Mouse (Mus musculus) inflammation-experienced regulatory T-cells, adult 6 months (primary cell): ENCODE results near the gene Pi4k2a. TPM values are rescaled to one million over a fixed set of nuclear protein-coding genes. Genes with fewer than 3 reads are reported as not detected.
A peak's percentile ranks its signal among the peaks of the same experiment; 100 is the strongest.
"Not testable (repeated sequence)": the region's sequence is repeated elsewhere in the genome, so short reads cannot be mapped to it uniquely, and the experiment has no call there.

Experiments used
- ATAC-seq: one replicate; pipeline ENCODE4 v1.8.0; 2017
- polyA plus RNA-seq, 3 experiments: library from polyadenylated mRNA; unstranded; fragments of 100-300 nt; shearing (Covaris generic); gene quantifications; one replicate each; pipeline ENCODE4 v1.2.1; 2017

Gene Pi4k2a
- polyA plus RNA-seq, 3 experiments from 2014 or later = 8.1 to 16.7 (median 11.9) TPM

- not testable (repeated sequence) for ATAC-seq
These were observed 8.7 kb upstream of the Pi4k2a start for GRCm38 (mm10) chr19:42081613-42082012.

DNA sequence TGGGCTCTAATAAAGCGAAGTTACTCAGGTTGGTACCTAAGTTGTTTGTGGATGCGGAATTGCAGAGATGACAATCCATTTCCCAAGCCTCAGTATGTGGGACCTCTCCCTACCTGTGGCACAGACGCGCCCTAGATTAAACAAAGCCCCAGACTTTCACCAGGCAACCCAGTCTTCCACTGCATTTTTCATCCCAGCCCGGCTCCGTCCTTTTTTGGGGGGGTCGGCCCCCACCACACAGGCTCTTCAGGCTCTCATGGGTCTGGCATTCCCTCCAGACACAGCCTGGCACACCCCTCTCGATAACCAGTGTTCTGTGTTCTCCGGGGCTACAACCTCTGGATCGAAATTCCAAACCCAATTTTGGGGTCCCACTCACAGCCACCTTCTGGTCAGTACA, 4.6 kb upstream of the Pi4k2a start:
- ATAC-seq = no peak

DNA sequence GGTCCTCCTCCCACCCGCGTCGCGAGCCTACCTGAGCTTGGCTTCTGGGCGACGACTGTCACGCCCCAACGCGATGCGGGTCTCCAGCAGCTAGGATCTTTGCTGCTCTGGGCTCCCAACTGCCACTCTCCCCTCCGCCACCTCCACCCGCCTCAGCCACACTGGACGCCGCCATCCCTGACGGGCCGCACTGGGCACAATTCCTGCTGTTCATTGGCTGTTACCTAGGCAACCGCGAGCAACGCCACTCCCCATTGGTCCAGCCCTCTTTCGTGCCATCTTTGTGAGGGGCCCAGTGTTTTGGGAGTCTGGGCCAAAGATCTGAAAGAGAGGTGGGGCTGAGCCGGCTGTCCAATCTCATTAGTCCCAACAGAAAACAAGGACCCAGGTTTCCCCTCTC, 4.1 kb upstream of the Pi4k2a start, which contains the start of gene Morn4:
Gene Morn4 (minus strand): TSS at position 192 of the 400 bp plus-strand sequence.
- ATAC-seq = no peak

DNA sequence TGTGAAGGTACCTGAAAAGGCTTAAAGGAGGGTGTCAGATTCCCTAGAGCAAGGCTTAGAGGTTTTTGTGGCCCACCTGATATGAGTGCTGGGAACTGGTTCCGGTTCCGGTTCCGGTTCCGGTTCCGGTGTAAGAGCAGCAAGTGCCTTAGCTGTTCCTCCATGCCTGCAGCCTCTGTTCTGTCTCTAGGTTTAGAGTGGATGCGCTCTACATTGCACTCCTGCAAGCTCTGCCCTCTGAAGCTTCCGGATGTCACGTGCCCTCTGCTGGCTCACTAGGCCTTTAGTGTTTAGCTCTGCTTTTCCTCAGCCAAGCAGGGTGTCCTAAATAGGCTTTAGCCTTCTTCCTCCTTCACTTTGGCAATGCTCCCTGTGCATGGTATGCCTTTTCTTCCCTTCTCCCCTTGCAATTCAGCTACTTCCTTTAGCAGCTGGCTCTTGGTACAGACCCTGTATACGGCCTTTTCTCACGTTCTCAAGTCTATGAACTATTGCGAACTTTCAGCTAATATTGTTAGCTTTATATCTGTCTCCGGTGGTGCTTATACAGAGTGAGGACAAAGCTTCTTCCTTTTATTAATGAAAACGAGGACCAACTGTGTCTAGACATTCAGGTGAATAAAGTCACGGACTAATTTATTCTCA, 1.0 kb upstream of the Pi4k2a start:
- ATAC-seq = peak; percentile 51

DNA sequence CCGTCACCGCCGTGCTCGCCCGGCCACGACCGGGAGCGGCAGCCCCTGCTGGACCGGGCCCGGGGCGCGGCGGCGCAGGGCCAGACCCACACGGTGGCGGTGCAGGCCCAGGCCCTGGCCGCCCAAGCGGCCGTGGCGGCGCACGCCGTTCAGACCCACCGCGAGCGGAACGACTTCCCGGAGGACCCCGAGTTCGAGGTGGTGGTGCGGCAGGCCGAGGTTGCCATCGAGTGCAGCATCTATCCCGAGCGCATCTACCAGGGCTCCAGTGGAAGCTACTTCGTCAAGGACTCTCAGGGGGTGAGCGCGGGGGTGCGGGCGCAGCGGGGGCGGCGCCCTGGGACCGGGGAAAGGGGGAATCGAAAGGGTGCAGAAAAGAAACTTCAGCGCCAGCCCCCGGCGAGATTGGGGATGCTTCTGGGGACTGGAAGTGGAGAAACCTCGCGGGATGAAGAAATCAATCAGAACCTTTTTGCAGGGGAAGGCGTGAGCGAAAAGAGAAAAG, 419 bp downstream of the Pi4k2a start:
- peak; percentile 11 for ATAC-seq

DNA sequence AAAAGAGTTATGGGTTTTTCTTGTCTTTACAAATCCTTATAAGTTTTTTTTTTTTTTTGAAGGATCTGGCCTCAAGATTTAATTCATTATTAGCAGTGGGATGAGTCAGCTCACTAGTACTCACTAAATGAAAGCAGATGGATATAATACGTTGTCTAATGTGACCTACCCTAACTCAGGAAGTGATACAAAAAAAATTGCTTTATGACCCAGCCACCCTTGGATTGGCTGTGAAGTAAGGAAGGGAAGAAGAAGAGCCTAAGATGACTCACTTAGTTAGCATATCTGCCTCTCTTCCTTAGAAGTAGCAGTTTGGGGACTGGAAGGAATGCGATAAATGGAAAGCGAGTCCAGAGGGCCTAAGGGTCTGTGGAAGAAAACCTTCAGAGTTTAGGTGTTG, 9.1 kb downstream of the Pi4k2a start:
- ATAC-seq = no peak

- no peak for ATAC-seq
These were observed 14.4 kb downstream of the Pi4k2a start for GRCm38 (mm10) chr19:42104681-42105080.

GRCm38 (mm10) chr19:42115783-42116335, 25.6 kb downstream of the Pi4k2a start:
- no peak for ATAC-seq

- ATAC-seq = no peak
These were observed 27.9 kb downstream of the Pi4k2a start for GRCm38 (mm10) chr19:42118142-42118541.

- no peak for ATAC-seq
These were observed 28.3 kb downstream of the Pi4k2a start for GRCm38 (mm10) chr19:42118596-42118995.

GRCm38 (mm10) chr19:42120451-42120850, 30.2 kb downstream of the Pi4k2a start:
- no peak for ATAC-seq

DNA sequence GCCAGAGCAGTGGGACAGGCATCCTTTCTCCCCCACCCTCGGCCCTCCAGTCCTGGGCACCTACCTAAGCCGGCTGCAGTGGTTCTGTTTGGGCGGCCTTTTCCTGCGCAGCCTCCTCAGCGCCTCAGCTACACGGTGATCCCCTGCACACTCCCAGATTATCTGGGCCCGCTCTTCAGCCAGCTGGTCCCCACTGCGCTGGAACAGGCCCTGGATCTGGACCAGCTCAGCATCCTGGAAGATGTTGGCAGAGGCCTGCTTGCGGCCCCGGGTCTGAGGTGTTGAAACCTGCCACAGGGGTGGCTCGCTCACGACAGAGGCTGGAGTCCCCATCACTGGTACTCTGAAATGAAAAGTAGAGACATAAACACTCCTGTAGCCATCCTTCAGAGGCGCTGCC, 34.4 kb downstream of the Pi4k2a start:
- no peak for ATAC-seq

- no peak for ATAC-seq
These were observed 35.4 kb downstream of the Pi4k2a start for GRCm38 (mm10) chr19:42125501-42126218.

DNA sequence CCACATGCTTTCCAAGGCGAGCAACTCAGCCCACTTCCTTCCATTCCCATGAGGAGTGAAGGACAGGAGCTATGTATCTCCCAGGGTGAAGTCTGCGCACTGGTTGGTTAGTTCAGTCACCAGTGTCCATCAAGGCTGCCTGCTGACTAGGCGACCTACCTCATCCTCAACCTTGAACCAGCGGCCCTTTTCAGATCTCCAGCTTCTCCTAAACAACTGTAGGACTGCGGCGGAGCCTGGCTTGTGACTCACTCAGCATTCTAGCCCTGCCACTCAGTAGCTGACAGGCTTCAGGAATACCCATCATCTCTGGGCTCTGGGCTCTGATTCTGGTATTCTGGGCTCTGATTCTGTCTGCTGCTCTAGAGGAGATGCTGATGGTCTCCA, 35.9 kb downstream of the Pi4k2a start:
- ATAC-seq = no peak

DNA sequence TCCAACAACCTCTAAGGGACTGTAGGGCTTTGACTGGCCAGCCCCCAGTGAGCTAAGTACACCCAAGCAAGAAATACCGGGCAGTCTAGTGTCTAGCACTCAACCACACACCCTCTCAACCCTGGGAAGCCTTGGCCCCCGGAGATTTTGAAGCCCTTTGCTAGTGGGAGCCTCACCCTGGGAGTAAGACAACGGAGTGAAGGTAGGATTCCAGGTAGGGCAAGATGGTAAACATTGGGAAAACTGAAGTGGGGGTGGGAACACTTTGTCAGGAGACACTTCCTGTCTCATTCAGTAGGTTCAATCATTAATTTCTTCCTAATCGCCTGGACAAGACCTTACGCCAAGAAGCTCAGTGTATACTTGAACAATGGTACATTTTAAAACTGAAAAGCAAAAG, 36.8 kb downstream of the Pi4k2a start:
- no peak for ATAC-seq

DNA sequence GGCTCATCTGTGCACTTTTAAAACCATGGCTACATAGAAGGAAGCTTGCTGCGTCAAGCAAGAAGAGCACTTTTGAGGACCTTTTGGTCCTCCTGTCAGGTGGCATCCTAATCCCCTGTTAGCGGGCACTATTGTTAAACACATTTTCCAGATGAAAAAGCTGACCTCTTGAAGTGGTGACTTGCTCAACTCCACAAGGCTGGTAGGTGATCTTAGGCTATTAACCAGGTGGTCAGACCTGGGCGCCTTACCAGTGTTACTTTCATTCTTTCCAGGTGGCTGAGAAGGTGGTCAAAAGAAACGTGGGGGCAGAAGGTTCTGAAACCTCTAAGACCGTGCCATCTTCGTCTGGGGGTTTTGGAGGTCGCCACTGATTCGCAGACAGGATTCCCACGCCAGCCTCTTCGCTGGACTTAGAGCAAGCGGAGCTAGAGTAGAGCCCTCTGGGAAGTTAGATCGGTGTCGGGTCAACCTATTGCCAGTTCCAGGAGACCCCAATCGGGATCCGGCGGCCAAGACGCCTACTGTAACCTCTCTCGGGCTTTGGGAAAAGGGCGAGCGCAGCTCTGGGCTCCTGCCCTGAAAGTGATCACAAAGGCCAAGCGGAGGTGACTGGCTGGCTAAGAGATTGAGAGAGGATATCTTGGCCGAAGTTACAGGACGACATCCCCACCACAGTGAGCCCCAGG, 37.9 kb downstream of the Pi4k2a start:
- no peak for ATAC-seq

- peak; percentile 91 for ATAC-seq
These were observed 38.7 kb downstream of the Pi4k2a start, which contains the start of gene Avpi1 for GRCm38 (mm10) chr19:42128787-42129508. Gene Avpi1 (minus strand): TSS chr19:42129059.

DNA sequence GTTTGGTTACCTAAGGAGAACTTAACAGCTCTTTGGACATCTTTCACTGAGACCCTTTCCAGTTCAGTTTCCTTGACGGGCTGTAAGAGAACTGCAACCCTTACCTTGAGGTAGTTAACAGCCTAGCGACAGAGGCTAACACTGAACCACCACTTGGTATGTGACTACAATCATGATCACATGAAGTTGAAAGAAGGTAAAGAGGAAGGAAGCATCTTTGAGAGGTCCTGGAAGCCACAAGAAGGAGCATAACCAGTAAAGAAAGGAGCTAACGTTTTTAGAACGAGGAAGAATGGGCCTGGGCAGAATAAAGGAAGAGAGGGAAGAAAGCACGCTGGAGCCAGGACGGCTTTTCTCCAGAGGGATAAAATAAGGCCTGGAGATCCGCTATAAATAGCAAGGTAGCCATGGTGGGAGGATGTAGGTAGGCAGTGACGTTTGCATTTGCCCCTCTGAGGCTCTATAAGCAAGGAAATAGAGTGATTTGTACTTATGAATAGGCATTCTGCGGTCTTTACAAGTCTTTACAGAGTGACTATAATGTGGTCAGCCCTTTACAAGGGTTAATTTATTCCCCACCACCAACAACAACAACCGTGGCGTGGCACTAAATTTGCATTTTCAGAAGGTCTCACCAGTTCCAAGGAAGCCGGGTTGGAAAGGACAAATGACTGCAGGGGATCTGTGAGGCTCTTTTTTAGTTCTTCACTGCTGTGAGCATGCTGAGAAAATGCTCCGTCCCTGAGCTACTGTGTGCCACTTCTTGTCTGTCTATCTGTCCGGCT, 39.4 kb downstream of the Pi4k2a start:
- ATAC-seq = peak; percentile 20

- ATAC-seq = no peak
These were observed 40.0 kb downstream of the Pi4k2a start for GRCm38 (mm10) chr19:42130294-42130606.

DNA sequence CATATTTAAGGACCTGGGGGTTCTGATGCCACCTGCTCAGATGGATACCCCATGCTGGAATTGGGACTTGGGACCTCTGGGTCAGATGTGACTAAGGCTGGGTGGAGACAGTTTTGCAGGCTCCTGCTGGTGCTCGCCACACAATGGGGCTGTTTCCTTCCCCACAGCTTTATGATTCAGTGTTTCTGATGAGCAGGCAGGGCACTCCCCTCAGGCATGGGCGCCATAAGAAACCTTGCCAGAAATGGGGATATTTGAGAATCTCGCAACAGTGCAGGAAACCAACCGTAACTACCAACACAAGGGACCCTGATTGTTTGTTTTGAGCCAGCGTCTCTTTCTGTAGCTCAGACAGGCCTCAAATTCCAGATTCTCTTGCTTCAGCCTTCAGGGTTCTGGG, 40.8 kb downstream of the Pi4k2a start:
- ATAC-seq = no peak

DNA sequence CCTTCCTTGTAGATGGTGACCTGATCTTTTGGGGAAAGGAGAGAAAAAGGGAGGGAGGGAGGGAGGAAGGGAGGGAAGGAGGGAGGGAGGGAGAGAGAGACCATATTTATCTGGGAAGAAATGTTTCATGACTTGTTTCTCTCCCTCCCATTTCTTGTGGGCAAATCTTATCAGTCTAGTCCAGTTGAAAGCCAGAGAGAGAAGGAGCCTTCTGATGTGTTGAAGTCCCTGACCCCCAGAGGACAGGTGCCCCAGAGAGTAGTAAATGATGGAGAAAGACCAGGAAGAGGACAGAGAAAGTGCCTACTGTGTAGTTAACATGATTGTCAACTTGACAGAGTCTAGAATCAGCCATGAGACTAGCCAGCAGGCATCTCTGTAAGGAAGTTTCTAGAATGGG, 44.8 kb downstream of the Pi4k2a start:
- no peak for ATAC-seq

GRCm38 (mm10) chr19:42136126-42136525, 45.9 kb downstream of the Pi4k2a start:
- no peak for ATAC-seq
